Mouse (Mus musculus): ENCODE data around the gene Lbr. TPM values are rescaled to one million over a fixed set of nuclear protein-coding genes. Genes with fewer than 3 reads are reported as not detected.
"Not testable (repeated sequence)": the region's sequence is repeated elsewhere in the genome, so short reads cannot be mapped to it uniquely, and the experiment has no call there.

Lbr gene
- polyA plus RNA-seq, 1 experiment from 2014 or later: 155 TPM

DNA sequence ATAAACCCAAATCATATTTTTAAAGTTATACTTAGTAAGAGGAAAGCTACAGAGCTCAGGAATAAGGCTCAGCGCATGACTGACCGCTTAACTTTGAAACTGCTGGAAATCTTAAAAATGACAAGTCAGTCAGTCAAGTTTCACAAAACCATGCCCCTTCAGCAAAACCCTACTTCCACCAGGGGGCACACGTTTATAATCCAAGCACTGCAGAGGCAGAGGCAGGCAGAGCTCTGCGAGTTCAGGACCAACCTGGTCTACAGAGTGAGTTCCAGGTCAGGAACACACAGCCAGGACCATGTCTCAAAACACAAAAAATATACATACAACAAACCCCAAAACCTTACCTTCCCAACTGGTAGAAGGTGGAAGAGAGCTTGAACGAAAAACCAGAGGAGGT is 14.5 kb downstream of the Lbr start:
- DNase-seq (ENCODE audit: low spot score) (no peak), ATAC-seq (ENCODE audit: insufficient read depth, low FRiP score, low TSS enrichment) (no peak)
- Histone ChIP-seq H3K4me1 (ENCODE audit: control insufficient read depth, insufficient read depth, low read length) (no peaks in the 10 kb centered on the region), H3K9me3 (ENCODE audit: control insufficient read depth, low read length) (no peaks in the 10 kb centered on the region), H3K36me3 (ENCODE audit: control insufficient read depth, insufficient read depth, low read length) (peaks cover 33% of the 10 kb centered on the region), H3K4me3 (ENCODE audit: low read depth, low read length) (no peak overlapping the region), H3K4me2 (ENCODE audit: low read depth) (no peak overlapping the region), H3K27me3 (ENCODE audit: control insufficient read depth, insufficient read depth, low read length) (no peaks in the 10 kb centered on the region), H3K9ac (ENCODE audit: low read length) (no peak overlapping the region), H3K27ac (ENCODE audit: low read depth, low read length) (no peak overlapping the region)
- WGBS: 92% methylated on average over 5 of the region's 5 CpGs

DNA sequence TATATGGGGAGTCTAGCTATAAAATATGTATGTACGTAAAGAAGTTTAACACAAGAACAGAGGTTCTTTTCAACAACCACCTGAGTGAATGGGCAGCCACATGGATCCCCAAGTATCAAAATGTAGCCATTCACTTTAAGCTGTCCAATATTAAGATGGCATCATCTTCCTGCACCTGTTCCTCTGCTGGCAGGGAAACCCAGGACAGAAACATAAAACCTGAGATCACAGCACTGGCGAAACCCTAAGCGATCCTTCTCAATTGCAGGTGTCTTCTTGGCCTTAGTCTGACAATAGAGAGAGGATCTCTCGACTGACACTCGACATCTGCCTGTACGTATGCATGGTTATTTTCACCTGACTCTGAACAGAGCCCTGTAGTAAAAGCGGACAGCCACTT is 16.1 kb downstream of the Lbr start:
- H3K4me2 ChIP-seq (ENCODE audit: low read depth): no peak overlapping the region
- H3K27me3 ChIP-seq (ENCODE audit: control insufficient read depth, insufficient read depth, low read length): no peaks in the 10 kb centered on the region
- H3K27ac ChIP-seq (ENCODE audit: low read depth, low read length): no peak overlapping the region
- WGBS: 94% methylated on average over 7 of the region's 7 CpGs
- no peak overlapping the region for H3K9ac ChIP-seq (ENCODE audit: low read length)
- no peak overlapping the region for H3K4me3 ChIP-seq (ENCODE audit: low read depth, low read length)
- no peaks in the 10 kb centered on the region for H3K9me3 ChIP-seq (ENCODE audit: control insufficient read depth, low read length)
- no peak for ATAC-seq (ENCODE audit: insufficient read depth, low FRiP score, low TSS enrichment)
- peaks cover 25% of the 10 kb centered on the region for H3K36me3 ChIP-seq (ENCODE audit: control insufficient read depth, insufficient read depth, low read length)
- H3K4me1 ChIP-seq (ENCODE audit: control insufficient read depth, insufficient read depth, low read length): no peaks in the 10 kb centered on the region
- no peak for DNase-seq (ENCODE audit: low spot score)

DNA sequence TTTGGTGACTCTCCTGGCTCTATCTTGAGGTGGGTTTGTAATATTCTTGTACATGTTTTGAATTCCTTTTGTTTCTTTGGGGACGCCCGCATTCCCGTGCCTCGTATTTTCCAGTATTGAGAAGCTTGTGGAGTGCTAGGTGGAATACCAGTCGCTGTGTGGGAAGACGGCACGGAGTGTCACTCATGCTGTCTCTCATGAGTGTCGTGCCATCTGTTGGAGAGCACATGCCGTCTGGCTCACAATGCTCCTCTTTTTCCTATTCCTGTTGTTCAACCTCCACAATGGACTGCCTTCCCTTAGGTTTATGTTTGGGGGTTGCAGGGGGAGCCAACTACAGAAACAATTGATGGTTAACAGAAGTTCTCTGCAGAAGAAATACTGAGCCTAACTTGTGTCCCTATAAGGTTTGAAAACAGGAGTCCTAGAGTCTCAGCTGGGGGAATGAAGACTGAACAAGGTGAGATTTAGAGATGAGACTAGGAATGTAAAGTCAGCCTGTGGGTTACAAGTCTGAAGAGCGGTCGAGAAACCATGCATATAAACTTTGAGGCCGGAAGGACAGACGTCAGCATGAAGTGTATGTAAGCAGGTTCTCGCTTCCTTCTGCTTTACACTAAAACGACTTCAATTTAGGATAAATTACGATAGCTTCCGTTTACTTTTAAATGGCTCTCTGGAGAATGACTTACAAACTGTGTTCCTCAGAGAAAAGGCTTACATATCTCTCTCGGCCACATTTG is 31.2 kb downstream of the Lbr start:
- 92% methylated on average over 18 of the region's 18 CpGs for WGBS
- peaks cover 7% of the 10 kb centered on the region; the same call in 1 of the 2 replicates for H3K36me3 ChIP-seq (ENCODE audit: control insufficient read depth, insufficient read depth, low read length)
- ATAC-seq (ENCODE audit: insufficient read depth, low FRiP score, low TSS enrichment) (no peak), DNase-seq (ENCODE audit: low spot score) (no peak)
- no peak overlapping the region for H3K4me2 ChIP-seq (ENCODE audit: low read depth)
- H3K9me3 ChIP-seq (ENCODE audit: control insufficient read depth, low read length): no peaks in the 10 kb centered on the region
- H3K27me3 ChIP-seq (ENCODE audit: control insufficient read depth, insufficient read depth, low read length): no peaks in the 10 kb centered on the region
- no peak overlapping the region for H3K9ac ChIP-seq (ENCODE audit: low read length)
- H3K4me3 ChIP-seq (ENCODE audit: low read depth, low read length): no peak overlapping the region
- no peak overlapping the region for H3K27ac ChIP-seq (ENCODE audit: low read depth, low read length)
- no peaks in the 10 kb centered on the region for H3K4me1 ChIP-seq (ENCODE audit: control insufficient read depth, insufficient read depth, low read length)

DNA sequence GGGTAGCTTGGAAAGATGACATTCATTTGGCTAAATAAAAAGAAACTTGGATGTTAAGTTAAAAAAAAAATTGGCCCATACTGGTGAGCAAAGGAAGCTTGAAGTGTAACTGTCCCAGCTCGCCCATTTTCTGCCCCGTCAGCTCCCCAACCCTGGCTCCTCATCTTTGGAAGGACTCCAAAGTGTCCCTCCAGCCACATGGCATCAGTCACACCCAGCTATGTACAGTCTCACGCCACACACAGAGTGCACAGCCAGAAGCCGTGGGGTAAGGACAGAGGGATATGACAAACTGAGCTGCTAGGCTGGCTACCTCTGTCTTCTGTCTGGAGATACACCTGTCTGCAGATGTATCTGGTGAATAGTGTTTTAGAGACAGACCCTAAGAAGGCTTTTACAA is 42.2 kb downstream of the Lbr start:
- ATAC-seq (ENCODE audit: insufficient read depth, low FRiP score, low TSS enrichment): no peak
- no peaks in the 10 kb centered on the region for H3K9me3 ChIP-seq (ENCODE audit: control insufficient read depth, low read length)
- 86% methylated on average over 4 of the region's 4 CpGs for WGBS

DNA sequence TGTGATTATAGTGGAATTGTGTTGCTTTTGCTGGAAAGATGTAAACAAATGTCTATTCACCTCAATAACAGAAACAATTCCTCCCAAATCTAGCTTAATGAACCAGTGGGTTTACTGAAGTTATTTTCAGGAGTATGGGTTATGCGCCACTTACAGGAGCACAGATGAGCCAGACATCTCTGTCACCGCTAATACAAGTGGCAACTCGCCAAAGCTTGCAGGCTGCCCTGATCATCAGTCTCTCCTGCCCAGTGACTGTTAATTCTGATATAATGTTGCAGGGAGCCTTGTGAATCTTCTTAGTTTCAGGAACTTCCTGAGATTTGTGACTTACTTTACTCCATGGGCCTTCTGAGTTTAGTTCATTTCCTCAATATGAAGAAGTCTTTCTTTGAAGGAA is 42.9 kb downstream of the Lbr start:
- no peak for DNase-seq (ENCODE audit: low spot score)
- ATAC-seq (ENCODE audit: insufficient read depth, low FRiP score, low TSS enrichment): no peak
- H3K4me2 ChIP-seq (ENCODE audit: low read depth): no peak overlapping the region
- no peaks in the 10 kb centered on the region for H3K4me1 ChIP-seq (ENCODE audit: control insufficient read depth, insufficient read depth, low read length)
- H3K27me3 ChIP-seq (ENCODE audit: control insufficient read depth, insufficient read depth, low read length): no peaks in the 10 kb centered on the region
- WGBS: 90% methylated on average over 3 of the region's 3 CpGs
- no peak overlapping the region for H3K27ac ChIP-seq (ENCODE audit: low read depth, low read length)
- H3K36me3 ChIP-seq (ENCODE audit: control insufficient read depth, insufficient read depth, low read length): no peaks in the 10 kb centered on the region
- H3K9ac ChIP-seq (ENCODE audit: low read length): no peak overlapping the region
- H3K9me3 ChIP-seq (ENCODE audit: control insufficient read depth, low read length): no peaks in the 10 kb centered on the region
- no peak overlapping the region for H3K4me3 ChIP-seq (ENCODE audit: low read depth, low read length)

More for the DNA sequence above, 42.2 kb downstream of the Lbr start:
- Histone ChIP-seq H3K4me1 (ENCODE audit: control insufficient read depth, insufficient read depth, low read length) (no peaks in the 10 kb centered on the region), H3K4me3 (ENCODE audit: low read depth, low read length) (no peak overlapping the region), H3K36me3 (ENCODE audit: control insufficient read depth, insufficient read depth, low read length) (no peaks in the 10 kb centered on the region), H3K4me2 (ENCODE audit: low read depth) (no peak overlapping the region), H3K9ac (ENCODE audit: low read length) (no peak overlapping the region), H3K27me3 (ENCODE audit: control insufficient read depth, insufficient read depth, low read length) (no peaks in the 10 kb centered on the region), H3K27ac (ENCODE audit: low read depth, low read length) (no peak overlapping the region)
- no peak for DNase-seq (ENCODE audit: low spot score)

DNA sequence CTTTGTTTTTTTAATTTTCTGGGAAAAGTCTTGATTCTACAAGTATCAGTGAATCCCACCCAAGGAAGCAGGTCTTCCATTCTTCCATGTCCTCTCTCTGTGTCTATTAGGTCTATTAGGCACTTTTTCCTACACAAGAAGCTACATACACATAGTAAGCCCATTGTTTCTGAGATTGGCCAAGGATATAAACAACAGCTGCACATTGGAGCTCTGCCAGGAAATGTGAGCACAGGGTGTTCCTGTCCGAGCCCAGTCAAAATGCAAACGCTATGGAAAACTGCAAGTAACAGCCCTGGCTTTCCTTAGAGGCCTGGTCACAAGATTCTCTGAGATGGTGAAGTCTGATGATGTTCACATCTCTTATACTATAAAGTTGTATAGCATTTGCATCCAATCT is 49.3 kb downstream of the Lbr start:
- no peaks in the 10 kb centered on the region for H3K4me1 ChIP-seq (ENCODE audit: control insufficient read depth, insufficient read depth, low read length)
- no peak overlapping the region for H3K9ac ChIP-seq (ENCODE audit: low read length)
- H3K27ac ChIP-seq (ENCODE audit: low read depth, low read length): no peak overlapping the region
- H3K4me2 ChIP-seq (ENCODE audit: low read depth): no peak overlapping the region
- no peaks in the 10 kb centered on the region for H3K9me3 ChIP-seq (ENCODE audit: control insufficient read depth, low read length)
- WGBS: 69% methylated on average over 2 of the region's 2 CpGs
- no peaks in the 10 kb centered on the region for H3K36me3 ChIP-seq (ENCODE audit: control insufficient read depth, insufficient read depth, low read length)
- DNase-seq (ENCODE audit: low spot score): no peak
- ATAC-seq (ENCODE audit: insufficient read depth, low FRiP score, low TSS enrichment): no peak
- no peak overlapping the region for H3K4me3 ChIP-seq (ENCODE audit: low read depth, low read length)
- no peaks in the 10 kb centered on the region for H3K27me3 ChIP-seq (ENCODE audit: control insufficient read depth, insufficient read depth, low read length)

DNA sequence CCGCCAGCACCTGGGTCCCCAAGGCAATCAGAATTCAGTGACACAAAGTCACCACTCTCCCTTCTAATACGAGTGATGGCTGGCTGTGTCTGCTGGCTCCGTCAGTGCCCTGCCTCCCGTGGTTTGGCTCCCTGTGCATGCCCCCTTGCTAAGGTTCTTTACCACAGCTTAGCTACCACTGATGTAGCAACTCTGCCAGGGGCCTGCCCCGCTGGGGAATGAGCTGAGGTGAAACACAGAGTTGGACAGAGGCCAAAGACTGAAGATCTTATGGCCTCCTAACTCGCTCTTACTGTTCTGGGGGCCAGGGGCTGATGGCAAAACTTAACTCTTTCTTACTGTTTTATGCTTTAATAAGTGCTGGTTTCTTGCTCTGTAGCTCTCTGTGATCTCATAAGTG is 52.9 kb downstream of the Lbr start:
- no peak for ATAC-seq (ENCODE audit: insufficient read depth, low FRiP score, low TSS enrichment)
- H3K36me3 ChIP-seq (ENCODE audit: control insufficient read depth, insufficient read depth, low read length): no peaks in the 10 kb centered on the region
- DNase-seq (ENCODE audit: low spot score): no peak

DNA sequence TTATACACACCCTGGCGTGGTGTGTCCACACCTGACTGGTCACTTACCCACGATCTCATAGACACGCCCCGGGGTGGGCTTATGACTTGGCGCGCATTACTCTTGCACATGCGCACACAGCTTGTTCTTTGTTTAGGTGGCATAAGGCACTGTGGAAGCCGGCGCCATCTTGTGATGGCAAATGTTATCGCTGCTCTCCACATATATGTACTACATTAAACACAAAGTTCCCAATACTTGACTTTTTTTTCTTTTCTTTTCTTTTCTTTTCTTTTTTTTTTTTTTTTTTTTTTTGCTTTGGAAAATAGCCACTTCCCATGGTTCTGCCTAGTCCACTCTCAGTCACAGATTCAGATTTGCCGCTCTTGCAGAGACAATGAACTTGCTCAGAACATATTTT is 60.2 kb downstream of the Lbr start:
- H3K9me3 ChIP-seq (ENCODE audit: control insufficient read depth, low read length); H3K27ac ChIP-seq (ENCODE audit: low read depth, low read length); H3K4me1 ChIP-seq (ENCODE audit: control insufficient read depth, insufficient read depth, low read length); ATAC-seq (ENCODE audit: insufficient read depth, low FRiP score, low TSS enrichment); H3K27me3 ChIP-seq (ENCODE audit: control insufficient read depth, insufficient read depth, low read length); H3K36me3 ChIP-seq (ENCODE audit: control insufficient read depth, insufficient read depth, low read length); H3K9ac ChIP-seq (ENCODE audit: low read length); H3K4me3 ChIP-seq (ENCODE audit: low read depth, low read length); H3K4me2 ChIP-seq (ENCODE audit: low read depth); DNase-seq (ENCODE audit: low spot score): not testable (repeated sequence)
- 94% methylated on average over 11 of the region's 11 CpGs for WGBS

More for the DNA sequence above, 52.9 kb downstream of the Lbr start:
- Histone ChIP-seq H3K4me3 (ENCODE audit: low read depth, low read length) (no peak overlapping the region), H3K4me2 (ENCODE audit: low read depth) (no peak overlapping the region), H3K27ac (ENCODE audit: low read depth, low read length) (no peak overlapping the region), H3K9me3 (ENCODE audit: control insufficient read depth, low read length) (no peaks in the 10 kb centered on the region), H3K9ac (ENCODE audit: low read length) (no peak overlapping the region), H3K27me3 (ENCODE audit: control insufficient read depth, insufficient read depth, low read length) (no peaks in the 10 kb centered on the region), H3K4me1 (ENCODE audit: control insufficient read depth, insufficient read depth, low read length) (no peaks in the 10 kb centered on the region)
- 68% methylated on average over 6 of the region's 6 CpGs for WGBS

DNA sequence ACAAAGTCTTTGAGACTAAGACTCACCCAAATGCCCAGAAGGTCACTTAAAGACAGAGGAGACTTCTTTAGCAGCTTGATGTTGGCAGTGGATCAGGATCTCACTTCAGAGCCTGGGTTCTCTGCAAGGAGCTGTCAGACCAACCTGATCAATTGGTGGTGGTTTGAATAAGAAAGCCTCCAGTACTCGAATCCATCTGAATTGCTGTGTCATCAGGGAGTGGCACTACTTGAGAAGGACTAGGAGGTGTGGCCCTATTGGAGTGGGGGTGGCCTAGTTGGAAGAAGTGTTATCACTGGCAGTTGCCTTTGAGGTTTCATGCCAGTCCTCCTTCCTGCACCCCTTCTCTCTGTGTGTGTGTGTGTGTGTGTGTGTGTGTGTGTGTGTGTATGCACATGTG is 66.3 kb downstream of the Lbr start:
- Histone ChIP-seq H3K9ac (ENCODE audit: low read length) (no peak overlapping the region), H3K4me1 (ENCODE audit: control insufficient read depth, insufficient read depth, low read length) (no peaks in the 10 kb centered on the region), H3K36me3 (ENCODE audit: control insufficient read depth, insufficient read depth, low read length) (no peaks in the 10 kb centered on the region), H3K4me2 (ENCODE audit: low read depth) (no peak overlapping the region), H3K9me3 (ENCODE audit: control insufficient read depth, low read length) (no peaks in the 10 kb centered on the region), H3K27ac (ENCODE audit: low read depth, low read length) (no peak overlapping the region), H3K4me3 (ENCODE audit: low read depth, low read length) (no peak overlapping the region), H3K27me3 (ENCODE audit: control insufficient read depth, insufficient read depth, low read length) (no peaks in the 10 kb centered on the region)
- ATAC-seq (ENCODE audit: insufficient read depth, low FRiP score, low TSS enrichment): no peak
- WGBS: 52% methylated on average over 1 of the region's 1 CpGs
- no peak for DNase-seq (ENCODE audit: low spot score)

Measured in neural tube, embryonic 11.5 days (tissue).